Mouse (Mus musculus) liver, embryonic 11.5 days (tissue): Measurements from ENCODE around the gene Lrrk1. TPM values are rescaled to one million over a fixed set of nuclear protein-coding genes. Genes with fewer than 3 reads are reported as not detected.

Experiments used
- ATAC-seq: fragments of 200-750 bp; cut with Nextera tagmentation; replicated peaks from 2 replicates; pipeline ENCODE4 v1.8.0; 2017; ENCODE audit warnings: moderate number of reproducible peaks, mild to moderate bottlenecking, moderate TSS enrichment, moderate library complexity; ENCODE audit not compliant: low FRiP score
- DNase-seq: peaks from one replicate; pipeline ENCODE4 v3.0.0-alpha.2; 2017; ENCODE audit warnings: low spot score
- H3K27ac ChIP-seq: fragments of 300-500 bp; sonication (generic); 2 replicates; pipeline ENCODE4 v1.5.1; 2014; ENCODE audit warnings: mild to moderate bottlenecking, low read depth, low read length, control low read depth
- H3K27me3 ChIP-seq: fragments of 300-500 bp; sonication (generic); replicated peaks from 2 replicates; pipeline ENCODE4 v1.6.1; 2014; ENCODE audit warnings: low read length, mixed read lengths; ENCODE audit not compliant: control insufficient read depth, insufficient read depth
- H3K36me3 ChIP-seq: fragments of 300-500 bp; sonication (generic); 2 replicates; pipeline ENCODE4 v1.6.1; 2014; ENCODE audit warnings: mild to moderate bottlenecking, low read length, moderate library complexity, mixed read lengths; ENCODE audit not compliant: control insufficient read depth, insufficient read depth
- H3K4me1 ChIP-seq: fragments of 300-500 bp; sonication (generic); replicated peaks from 2 replicates; pipeline ENCODE4 v1.6.1; 2014; ENCODE audit warnings: low read length, mixed read lengths; ENCODE audit not compliant: control insufficient read depth, insufficient read depth
- H3K4me2 ChIP-seq: fragments of 300-500 bp; sonication (generic); 2 replicates; pipeline ENCODE4 v1.6.1; 2014; ENCODE audit warnings: mild to moderate bottlenecking, control low read depth, moderate library complexity
- H3K4me3 ChIP-seq: fragments of 300-500 bp; sonication (generic); 2 replicates; pipeline ENCODE4 v1.5.1; 2014; ENCODE audit warnings: low read depth, low read length, control low read depth
- H3K9ac ChIP-seq: fragments of 300-500 bp; sonication (generic); 2 replicates; pipeline ENCODE4 v1.6.1; 2014; ENCODE audit warnings: low read depth, low read length, control low read depth
- H3K9me3 ChIP-seq: fragments of 300-500 bp; sonication (generic); 2 replicates; pipeline ENCODE4 v1.6.1; 2016; ENCODE audit warnings: low read length, inconsistent platforms, mixed read lengths; ENCODE audit not compliant: control insufficient read depth
- WGBS: fragments of 180-500 bp; shearing (Covaris S2); extraction: QIAGEN DNeasy Blood & Tissue Kit; methylation state at CpG from one replicate; pipeline ENCODE4 v1.1.7; 2014; 5-methylcytosine and 5-hydroxymethylcytosine counted together
- polyA plus RNA-seq: library from polyadenylated mRNA; unstranded; fragments of >200 nt; fragmentation: Nextera tagmentation; extraction: Ambion mirVana; gene quantifications from 2 replicates; pipeline ENCODE4 v1.2.1, GENCODE M21; 2014

Gene Lrrk1
- polyA plus RNA-seq, 1 experiment from 2014 or later = 9.3 TPM

DNA sequence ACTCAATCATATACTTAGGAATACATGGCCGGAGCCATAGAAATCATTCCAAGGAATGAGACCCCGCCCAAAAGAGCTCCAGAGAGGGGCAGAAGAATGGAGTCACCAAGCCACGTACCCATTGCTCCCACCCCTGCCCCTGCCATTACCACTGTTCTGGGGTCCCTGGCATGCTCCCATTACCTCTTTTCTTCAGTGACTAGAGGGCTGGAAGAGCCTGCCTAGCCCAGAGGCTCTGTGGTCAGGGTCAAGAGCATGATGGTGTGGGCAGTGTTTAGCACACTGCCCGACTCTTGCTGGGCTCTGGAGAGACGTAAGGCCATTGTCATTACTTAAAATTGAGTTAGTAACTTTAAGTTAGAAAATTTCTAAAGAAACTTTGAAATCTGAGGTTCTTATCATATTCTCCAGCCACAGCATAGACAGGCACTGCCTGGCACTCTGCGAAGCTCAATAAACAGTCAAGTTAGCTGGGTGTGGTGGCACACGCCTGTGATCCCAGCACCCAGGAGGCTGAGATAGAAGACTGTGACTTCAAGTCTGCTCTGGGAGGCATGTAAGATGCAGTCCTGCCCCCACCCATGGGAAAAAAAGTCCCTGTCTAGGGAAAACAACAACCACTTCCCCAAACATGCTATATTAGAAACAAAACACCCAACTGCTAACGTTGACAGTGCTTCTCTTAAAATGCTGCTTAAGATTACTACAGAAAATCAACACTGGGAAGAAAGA is 32.2 kb downstream of the Lrrk1 start:
- no peak overlapping the region for H3K4me2 ChIP-seq
- no peak overlapping the region for H3K27ac ChIP-seq
- no peak for DNase-seq
- no peaks in the 10 kb centered on the region for H3K9me3 ChIP-seq
- WGBS = 76% methylated on average over 8 of the region's 8 CpGs
- H3K4me3 ChIP-seq = no peak overlapping the region
- peaks cover 6% of the 10 kb centered on the region; the same call in 1 of the 2 replicates for H3K4me1 ChIP-seq
- ATAC-seq = peak; percentile 68
- no peaks in the 10 kb centered on the region for H3K27me3 ChIP-seq
- H3K9ac ChIP-seq = no peak overlapping the region
- no peaks in the 10 kb centered on the region; the same call in 1 of the 2 replicates for H3K36me3 ChIP-seq

- WGBS = 53% methylated on average over 3 of the region's 3 CpGs
- Histone ChIP-seq H3K9me3 (no peaks in the 10 kb centered on the region), H3K4me2 (no peak overlapping the region), H3K9ac (no peak overlapping the region), H3K4me3 (no peak overlapping the region), H3K36me3 (no peaks in the 10 kb centered on the region), H3K27ac (no peak overlapping the region), H3K4me1 (peaks cover 6% of the 10 kb centered on the region; the same call in 1 of the 2 replicates), H3K27me3 (no peaks in the 10 kb centered on the region)
- no peak for ATAC-seq
- DNase-seq = peak; percentile 22
Measured at GRCm38 (mm10) chr7:66354911-66355310, 33.2 kb downstream of the Lrrk1 start.

DNA sequence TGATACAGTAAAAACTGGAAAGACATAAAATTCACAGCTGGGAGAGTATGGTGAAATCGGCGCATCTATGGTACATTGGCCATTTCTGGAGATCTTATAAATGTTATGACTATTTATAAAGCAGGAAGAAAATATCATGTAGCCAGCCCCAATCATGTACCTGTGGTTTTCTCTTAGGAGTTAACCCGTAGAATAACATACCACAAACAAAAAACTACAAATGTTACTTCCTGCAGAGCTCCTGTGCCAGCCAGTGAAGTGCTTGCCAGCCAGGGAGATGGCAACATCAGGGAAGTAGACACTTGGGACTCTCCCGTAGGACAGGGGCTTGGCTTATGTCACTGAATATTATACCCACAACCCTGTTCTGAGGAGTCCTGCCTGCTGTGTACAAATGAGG is 37.1 kb downstream of the Lrrk1 start:
- Histone ChIP-seq H3K27ac (no peak overlapping the region), H3K4me2 (no peak overlapping the region), H3K36me3 (no peaks in the 10 kb centered on the region), H3K9me3 (no peaks in the 10 kb centered on the region), H3K4me3 (no peak overlapping the region), H3K4me1 (peaks cover 4% of the 10 kb centered on the region; the same call in 1 of the 2 replicates), H3K27me3 (no peaks in the 10 kb centered on the region), H3K9ac (no peak overlapping the region)
- WGBS = 81% methylated on average over 4 of the region's 4 CpGs
- ATAC-seq (no peak), DNase-seq (peak; percentile 15)

DNA sequence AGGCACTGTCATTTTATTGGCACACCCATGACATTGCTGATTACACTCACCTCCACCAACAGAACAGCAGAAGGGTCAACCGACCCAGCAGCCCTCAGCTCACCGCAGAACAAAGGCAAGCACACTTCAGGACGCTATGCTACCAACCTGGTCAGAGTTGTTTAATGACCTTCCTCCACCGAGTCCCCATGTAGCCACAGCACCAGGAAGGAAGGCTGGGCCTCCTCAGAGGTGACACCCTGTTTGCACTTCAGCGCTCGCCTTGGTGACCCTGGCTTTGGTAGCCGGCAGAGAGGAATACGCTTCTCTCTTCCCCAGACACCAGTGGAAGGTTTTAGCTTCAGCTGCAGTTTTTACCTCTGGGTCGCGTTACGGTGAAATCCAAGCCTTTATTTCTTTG is 38.5 kb downstream of the Lrrk1 start:
- H3K9ac ChIP-seq = no peak overlapping the region
- WGBS = 63% methylated on average over 11 of the region's 11 CpGs
- no peaks in the 10 kb centered on the region for H3K4me1 ChIP-seq
- ATAC-seq = no peak
- H3K4me3 ChIP-seq = no peak overlapping the region
- no peak overlapping the region for H3K4me2 ChIP-seq
- no peaks in the 10 kb centered on the region for H3K9me3 ChIP-seq
- no peaks in the 10 kb centered on the region for H3K36me3 ChIP-seq
- no peak overlapping the region for H3K27ac ChIP-seq
- peak; percentile 25 for DNase-seq
- H3K27me3 ChIP-seq = no peaks in the 10 kb centered on the region

GRCm38 (mm10) chr7:66348588-66348987 is 39.6 kb downstream of the Lrrk1 start:
- no peaks in the 10 kb centered on the region for H3K9me3 ChIP-seq
- no peak overlapping the region for H3K27ac ChIP-seq
- H3K4me2 ChIP-seq = no peak overlapping the region
- H3K9ac ChIP-seq = no peak overlapping the region
- DNase-seq (no peak), ATAC-seq (no peak)
- H3K27me3 ChIP-seq = no peaks in the 10 kb centered on the region
- 84% methylated on average over 10 of the region's 10 CpGs for WGBS
- no peaks in the 10 kb centered on the region for H3K36me3 ChIP-seq
- H3K4me3 ChIP-seq = no peak overlapping the region
- no peaks in the 10 kb centered on the region for H3K4me1 ChIP-seq

DNA sequence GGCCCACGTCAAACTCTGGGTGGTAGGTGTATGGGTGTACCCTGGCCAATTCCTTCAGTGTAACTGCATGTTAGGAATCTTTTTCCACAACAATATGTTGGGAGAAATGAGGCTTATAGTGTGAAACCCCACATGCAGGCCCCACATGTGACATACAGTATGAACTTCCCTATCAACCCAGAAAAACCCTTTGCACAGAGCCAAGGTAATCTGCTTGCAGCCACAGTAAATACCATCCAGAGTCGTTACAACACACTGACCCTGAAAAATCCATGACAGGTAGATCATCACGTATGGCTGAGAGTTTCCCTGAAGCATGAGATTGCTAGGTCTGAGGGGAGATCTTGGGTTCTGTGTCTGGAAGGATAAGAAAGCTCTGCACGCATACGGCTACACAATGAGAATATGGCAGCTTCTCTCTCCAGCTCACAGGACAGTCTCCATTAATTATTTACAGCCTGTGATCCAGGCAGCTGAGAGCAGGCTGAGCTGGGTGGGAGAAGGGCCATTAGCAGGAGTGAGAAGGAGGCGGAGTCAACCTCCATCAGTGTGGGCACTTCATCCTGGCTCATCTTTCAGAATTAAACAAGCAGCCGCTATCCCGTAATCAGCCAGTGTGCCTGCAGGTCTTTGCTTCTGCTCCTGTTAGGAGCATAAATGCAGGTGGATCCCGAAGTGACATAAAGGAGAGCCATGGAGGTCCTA is 41.0 kb downstream of the Lrrk1 start:
- Histone ChIP-seq H3K9me3 (no peaks in the 10 kb centered on the region), H3K27me3 (no peaks in the 10 kb centered on the region), H3K4me3 (no peak overlapping the region), H3K36me3 (no peaks in the 10 kb centered on the region), H3K4me1 (no peaks in the 10 kb centered on the region), H3K4me2 (no peak overlapping the region), H3K9ac (no peak overlapping the region), H3K27ac (no peak overlapping the region)
- peak; percentile 31 for DNase-seq
- 60% methylated on average over 9 of the region's 9 CpGs for WGBS
- ATAC-seq = no peak

DNA sequence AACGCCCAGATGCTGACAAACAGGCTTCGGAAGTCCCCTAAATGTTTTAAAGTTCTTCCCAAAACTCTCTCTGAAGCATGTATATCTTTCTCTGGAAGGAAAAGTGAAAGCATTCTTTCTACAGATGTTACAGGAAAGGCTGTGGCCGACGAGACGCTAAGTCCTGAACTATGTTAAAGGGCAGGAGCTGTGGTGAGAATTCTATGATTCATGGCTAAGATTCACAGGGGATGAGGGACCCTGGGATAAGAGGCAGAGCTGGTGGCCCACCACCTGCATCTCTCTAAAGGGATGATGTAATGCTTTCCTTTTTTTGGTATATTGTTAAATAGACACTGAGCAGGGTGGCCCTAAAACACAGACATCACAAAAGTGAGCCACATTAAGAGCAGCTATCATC is 44.8 kb downstream of the Lrrk1 start:
- Histone ChIP-seq H3K36me3 (no peaks in the 10 kb centered on the region), H3K4me1 (0 out of 2 replicates have a peak, but pooled peaks cover 3% of the 10 kb centered on the region), H3K27me3 (no peaks in the 10 kb centered on the region), H3K9me3 (no peaks in the 10 kb centered on the region), H3K4me3 (no peak overlapping the region), H3K27ac (no peak overlapping the region), H3K4me2 (no peak overlapping the region), H3K9ac (no peak overlapping the region)
- WGBS = 82% methylated on average over 5 of the region's 5 CpGs
- no peak for ATAC-seq
- no peak for DNase-seq

DNA sequence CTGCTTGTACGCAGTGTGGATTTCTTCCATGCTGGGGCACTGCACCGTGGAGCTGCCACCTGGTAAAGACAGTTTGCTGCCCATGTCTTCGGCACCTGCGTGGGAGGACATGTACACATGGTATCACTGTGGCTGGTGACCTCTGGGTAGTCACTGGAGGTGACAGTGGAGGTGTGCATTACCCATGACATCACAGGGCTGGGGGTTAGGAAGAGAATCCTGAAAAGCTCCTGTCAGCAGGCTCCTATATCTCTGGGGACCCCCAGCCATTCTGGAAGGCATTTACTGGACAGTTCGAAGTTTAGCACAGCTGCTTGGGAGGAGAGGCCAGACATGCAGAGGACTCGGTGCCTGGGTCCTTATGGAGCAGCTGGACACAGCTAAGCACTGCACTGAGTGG is 45.3 kb downstream of the Lrrk1 start:
- H3K27ac ChIP-seq = no peak overlapping the region
- H3K4me2 ChIP-seq = no peak overlapping the region
- no peaks in the 10 kb centered on the region for H3K9me3 ChIP-seq
- ATAC-seq (no peak), DNase-seq (no peak)
- no peaks in the 10 kb centered on the region for H3K36me3 ChIP-seq
- no peaks in the 10 kb centered on the region for H3K27me3 ChIP-seq
- H3K4me1 ChIP-seq = 0 out of 2 replicates have a peak, but pooled peaks cover 3% of the 10 kb centered on the region
- H3K4me3 ChIP-seq = no peak overlapping the region
- H3K9ac ChIP-seq = no peak overlapping the region
- 77% methylated on average over 6 of the region's 6 CpGs for WGBS

GRCm38 (mm10) chr7:66342323-66342722 is 45.8 kb downstream of the Lrrk1 start:
- no peaks in the 10 kb centered on the region for H3K9me3 ChIP-seq
- H3K4me1 ChIP-seq = 0 out of 2 replicates have a peak, but pooled peaks cover 3% of the 10 kb centered on the region
- no peak overlapping the region for H3K4me2 ChIP-seq
- 43% methylated on average over 4 of the region's 4 CpGs for WGBS
- ATAC-seq (no peak), DNase-seq (no peak)
- no peaks in the 10 kb centered on the region for H3K27me3 ChIP-seq
- H3K36me3 ChIP-seq = no peaks in the 10 kb centered on the region
- H3K4me3 ChIP-seq = no peak overlapping the region
- no peak overlapping the region for H3K9ac ChIP-seq
- no peak overlapping the region for H3K27ac ChIP-seq
